Mouse (Mus musculus) olfactory bulb, adult 2 months (tissue): ENCODE measurements around the gene Gse1.

Experiments used
- CTCF ChIP-seq: fragments of 200-500 bp; IDR thresholded peaks from 2 replicates; pipeline ENCODE4 v1.5.1; 2012; ENCODE audit warnings: low read depth, mild to moderate bottlenecking, low read length, moderate library complexity; ENCODE audit not compliant: insufficient read depth
- POLR2A ChIP-seq: fragments of 200-500 bp; IDR thresholded peaks from 2 replicates; pipeline ENCODE4 v1.6.1; 2012; ENCODE audit warnings: mild to moderate bottlenecking, low read depth, low read length, moderate library complexity; ENCODE audit not compliant: insufficient read depth

- TF ChIP-seq POLR2A, result no peak
- no peak for TF ChIP-seq CTCF
Observed at GRCm38 (mm10) chr8:120250750-120251410, 22.6 kb downstream of the Gse1 start.
